Comparison of ENCODE assay signal across 23 mouse cellular contexts in genomic region chr6:147606666-147607065, GRCm38 (mm10).
DNase-seq lines count a peak whose midpoint lies in the region; ATAC-seq lines count a peak whose summit lies in the region.
"Had no signal": no experiment of that assay in that cellular context is flagged by ENCODE, and none has a peak within 500 bp of the region (broad histone marks: within the 10 kb centered on the region; RNA-seq: fewer than 3 reads in every experiment).

No protein-coding gene starts in this region.

- no peak overlapping the region for H3K4me2 ChIP-seq in midbrain, embryonic 11.5 days
- H3K4me2 ChIP-seq in midbrain, embryonic 15.5 days = no peak overlapping the region
- H3K4me2 ChIP-seq in neural tube, embryonic 15.5 days = no peak overlapping the region
- H3K4me2 ChIP-seq: embryonic facial prominence, embryonic 12.5 days; lung, embryonic 15.5 days; neural tube, embryonic 13.5 days had no signal

- H3K27ac ChIP-seq in heart, embryonic 10.5 days = peak overlapping the region; percentile 67; the same call in 1 of the 2 replicates
- no peak overlapping the region for H3K27ac ChIP-seq in midbrain, embryonic 11.5 days (ENCODE audit: low read depth, low read length)
- no peak overlapping the region for H3K27ac ChIP-seq in midbrain, embryonic 15.5 days
- no peak overlapping the region for H3K27ac ChIP-seq in neural tube, embryonic 15.5 days (replicated peaks)
- H3K27ac ChIP-seq: embryonic facial prominence, embryonic 12.5 days; hindbrain, postnatal 0 days; lung, embryonic 15.5 days; neural tube, embryonic 13.5 days had no signal

- intact Hi-C loops in heart, postnatal 36 days (cut with DNase I) = no loop called here

- no peak for DNase-seq in heart, embryonic 10.5 days (ENCODE audit: low spot score)
- DNase-seq in heart, postnatal 36 days = no peak
- DNase-seq in midbrain, embryonic 11.5 days (ENCODE audit: low spot score, missing footprints) = peak; percentile 62
- DNase-seq: adrenal gland, postnatal 14 days; cerebellum, adult 11 months; cerebellum, adult 9-10 months; cerebellum, postnatal 36 days; embryo, embryonic 11 days; kidney, adult 9 months; kidney, postnatal 10 days; thymus, postnatal 25 days had no signal

- H3K36me3 ChIP-seq in heart, embryonic 10.5 days = no peaks in the 10 kb centered on the region
- H3K36me3 ChIP-seq in midbrain, embryonic 11.5 days (ENCODE audit: control insufficient read depth, insufficient read depth, low read length) = no peaks in the 10 kb centered on the region
- H3K36me3 ChIP-seq in midbrain, embryonic 15.5 days (replicated peaks) = no peaks in the 10 kb centered on the region
- H3K36me3 ChIP-seq in megakaryocyte, embryonic 14.5 days (replicated peaks; ENCODE audit: low read length) = no peaks in the 10 kb centered on the region
- H3K36me3 ChIP-seq in neural tube, embryonic 15.5 days = peaks cover 3% of the 10 kb centered on the region; the same call in 1 of the 2 replicates
- H3K36me3 ChIP-seq: embryonic facial prominence, embryonic 12.5 days; lung, embryonic 15.5 days had no signal

- peaks cover 32% of the 10 kb centered on the region for H3K4me1 ChIP-seq in heart, embryonic 10.5 days
- H3K4me1 ChIP-seq in midbrain, embryonic 11.5 days (ENCODE audit: control insufficient read depth, insufficient read depth, low read length) = peaks cover 2% of the 10 kb centered on the region; the same call in 1 of the 2 replicates
- no peaks in the 10 kb centered on the region for H3K4me1 ChIP-seq in midbrain, embryonic 15.5 days
- peaks cover 17% of the 10 kb centered on the region for H3K4me1 ChIP-seq in megakaryocyte, embryonic 14.5 days
- H3K4me1 ChIP-seq in neural tube, embryonic 15.5 days = no peaks in the 10 kb centered on the region
- H3K4me1 ChIP-seq: embryonic facial prominence, embryonic 12.5 days; lung, embryonic 15.5 days; neural tube, embryonic 13.5 days had no signal

- H3K4me3 ChIP-seq in heart, embryonic 10.5 days = no peak overlapping the region
- no peak overlapping the region for H3K4me3 ChIP-seq in midbrain, embryonic 11.5 days (ENCODE audit: low read depth, low read length)
- H3K4me3 ChIP-seq in midbrain, embryonic 15.5 days = no peak overlapping the region
- peak overlapping the region; percentile 62 for H3K4me3 ChIP-seq in megakaryocyte, embryonic 14.5 days (replicated peaks)
- H3K4me3 ChIP-seq in neural tube, embryonic 15.5 days (replicated peaks) = no peak overlapping the region
- H3K4me3 ChIP-seq: embryonic facial prominence, embryonic 12.5 days; lung, embryonic 15.5 days; neural tube, embryonic 13.5 days had no signal

- H3K9me3 ChIP-seq in heart, embryonic 10.5 days = no peaks in the 10 kb centered on the region
- H3K9me3 ChIP-seq in midbrain, embryonic 11.5 days (ENCODE audit: control insufficient read depth, low read length) = no peaks in the 10 kb centered on the region
- no peaks in the 10 kb centered on the region for H3K9me3 ChIP-seq in midbrain, embryonic 15.5 days
- no peaks in the 10 kb centered on the region for H3K9me3 ChIP-seq in megakaryocyte, embryonic 14.5 days
- H3K9me3 ChIP-seq in neural tube, embryonic 15.5 days (replicated peaks) = no peaks in the 10 kb centered on the region
- H3K9me3 ChIP-seq: embryonic facial prominence, embryonic 12.5 days; lung, embryonic 15.5 days; neural tube, embryonic 13.5 days had no signal

- H3K27me3 ChIP-seq in heart, embryonic 10.5 days (ENCODE audit: insufficient read depth, poor library complexity, severe bottlenecking) = no peaks in the 10 kb centered on the region
- H3K27me3 ChIP-seq in midbrain, embryonic 11.5 days (ENCODE audit: control insufficient read depth, insufficient read depth, low read length) = no peaks in the 10 kb centered on the region
- no peaks in the 10 kb centered on the region for H3K27me3 ChIP-seq in midbrain, embryonic 15.5 days (replicated peaks)
- H3K27me3 ChIP-seq in megakaryocyte, embryonic 14.5 days (replicated peaks) = no peaks in the 10 kb centered on the region
- no peaks in the 10 kb centered on the region for H3K27me3 ChIP-seq in neural tube, embryonic 15.5 days (replicated peaks)
- H3K27me3 ChIP-seq: embryonic facial prominence, embryonic 12.5 days; lung, embryonic 15.5 days; neural tube, embryonic 13.5 days; Patski had no signal

- no peak overlapping the region for H3K9ac ChIP-seq in midbrain, embryonic 11.5 days (ENCODE audit: low read length)
- H3K9ac ChIP-seq in midbrain, embryonic 15.5 days = no peak overlapping the region
- no peak overlapping the region for H3K9ac ChIP-seq in neural tube, embryonic 15.5 days (replicated peaks)
- H3K9ac ChIP-seq: embryonic facial prominence, embryonic 12.5 days; lung, embryonic 15.5 days; neural tube, embryonic 13.5 days had no signal

- 64% methylated on average over 10 of the region's 10 CpGs for WGBS in heart, embryonic 10.5 days
- 88% methylated on average over 10 of the region's 10 CpGs for WGBS in midbrain, embryonic 11.5 days
- 88% methylated on average over 10 of the region's 10 CpGs for WGBS in midbrain, embryonic 15.5 days
- 82% methylated on average over 10 of the region's 10 CpGs for WGBS in neural tube, embryonic 15.5 days

- ATAC-seq in midbrain, embryonic 11.5 days (ENCODE audit: low FRiP score) = no peak
- ATAC-seq in midbrain, embryonic 15.5 days (replicated peaks) = no peak
- ATAC-seq in granulocyte monocyte progenitor cell, adult 5-6 weeks (replicated peaks; ENCODE audit: poor library complexity, severe bottlenecking) = peak; percentile 98
- no peak for ATAC-seq in neural tube, embryonic 15.5 days (ENCODE audit: low FRiP score)
- ATAC-seq in activated CD4-positive, CD25-positive, alpha-beta regulatory T cell, adult 4 months = no peak
- ATAC-seq: forebrain, embryonic 14.5 days; hindbrain, postnatal 0 days; intestine, embryonic 16.5 days; Patski had no signal
